Mouse (Mus musculus) heart, embryonic 13.5 days (tissue): ENCODE data around the gene Nlrp10. TPM values are rescaled to one million over a fixed set of nuclear protein-coding genes. Genes with fewer than 3 reads are reported as not detected.

ENCODE experiments used
- ATAC-seq: fragments of 200-750 bp; cut with Nextera tagmentation; 2 replicates; pipeline ENCODE4 v1.8.0; 2017; ENCODE audit warnings: moderate TSS enrichment; ENCODE audit not compliant: insufficient number of reproducible peaks, low FRiP score, low TSS enrichment; ENCODE audit errors: extremely low read depth
- H3K27ac ChIP-seq: fragments of 300-500 bp; sonication (generic); replicated peaks from 2 replicates; pipeline ENCODE4 v1.5.1; 2015; ENCODE audit warnings: moderate library complexity, mild to moderate bottlenecking, inconsistent platforms
- H3K27me3 ChIP-seq: fragments of 300-500 bp; sonication (generic); replicated peaks from 2 replicates; pipeline ENCODE4 v1.6.1; 2015; ENCODE audit warnings: mild to moderate bottlenecking, inconsistent platforms
- H3K36me3 ChIP-seq: fragments of 300-500 bp; sonication (generic); 2 replicates; pipeline ENCODE4 v1.6.1; 2015; ENCODE audit warnings: mild to moderate bottlenecking, inconsistent platforms
- H3K4me1 ChIP-seq: fragments of 300-500 bp; sonication (generic); 2 replicates; pipeline ENCODE4 v1.6.1; 2015; ENCODE audit warnings: inconsistent platforms
- H3K4me2 ChIP-seq: fragments of 300-500 bp; sonication (generic); 2 replicates; pipeline ENCODE4 v1.6.1; 2015; ENCODE audit warnings: inconsistent platforms, mild to moderate bottlenecking, moderate library complexity
- H3K4me3 ChIP-seq: fragments of 300-500 bp; sonication (generic); 2 replicates; pipeline ENCODE4 v1.5.1; 2015; ENCODE audit warnings: moderate library complexity, mild to moderate bottlenecking, inconsistent platforms
- H3K9ac ChIP-seq: fragments of 300-500 bp; sonication (generic); 2 replicates; pipeline ENCODE4 v1.6.1; 2015; ENCODE audit warnings: inconsistent platforms, mild to moderate bottlenecking, moderate library complexity
- H3K9me3 ChIP-seq: fragments of 300-500 bp; sonication (generic); 2 replicates; pipeline ENCODE4 v1.6.1; 2016; ENCODE audit warnings: inconsistent platforms
- WGBS: fragments of 180-500 bp; shearing (Covaris S2); methylation state at CpG from one replicate; pipeline ENCODE4 v1.1.7; 2015; ENCODE audit warnings: mixed read lengths; 5-methylcytosine and 5-hydroxymethylcytosine counted together
- polyA plus RNA-seq: library from polyadenylated mRNA; unstranded; fragments of >200 nt; fragmentation: Nextera tagmentation; extraction: Ambion mirVana; gene quantifications from 2 replicates; pipeline ENCODE4 v1.2.1, GENCODE M21; 2015

The Nlrp10 gene
- polyA plus RNA-seq, 1 experiment from 2014 or later: 9.0 TPM

DNA sequence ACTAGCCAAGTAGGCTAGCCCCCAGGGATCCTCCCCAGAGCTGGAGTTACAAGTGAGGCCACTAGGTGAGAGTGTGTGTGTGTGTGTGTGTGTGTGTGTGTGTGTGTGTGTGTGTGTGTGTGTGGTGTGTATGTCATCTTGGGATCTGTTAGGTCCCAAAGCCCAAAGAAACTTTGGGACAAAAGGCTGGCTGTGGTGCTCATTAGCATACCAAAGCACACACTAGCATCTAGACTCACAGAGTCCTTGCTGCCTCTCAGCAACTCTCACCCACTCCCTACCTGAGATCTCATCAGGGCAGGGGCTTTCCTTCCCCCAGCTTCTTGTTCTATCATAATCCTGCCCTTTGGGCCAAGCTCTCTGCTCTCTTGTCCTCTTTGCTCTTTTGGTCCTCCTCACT, 18.6 kb upstream of the Nlrp10 start:
- H3K4me3 ChIP-seq: no peak overlapping the region
- H3K9ac ChIP-seq: no peak overlapping the region
- H3K4me1 ChIP-seq: peaks cover 13% of the 10 kb centered on the region
- peaks cover 59% of the 10 kb centered on the region for H3K27me3 ChIP-seq
- no peaks in the 10 kb centered on the region for H3K9me3 ChIP-seq
- ATAC-seq: no peak
- H3K4me2 ChIP-seq: no peak overlapping the region
- H3K27ac ChIP-seq: no peak overlapping the region
- peaks cover 24% of the 10 kb centered on the region for H3K36me3 ChIP-seq

DNA sequence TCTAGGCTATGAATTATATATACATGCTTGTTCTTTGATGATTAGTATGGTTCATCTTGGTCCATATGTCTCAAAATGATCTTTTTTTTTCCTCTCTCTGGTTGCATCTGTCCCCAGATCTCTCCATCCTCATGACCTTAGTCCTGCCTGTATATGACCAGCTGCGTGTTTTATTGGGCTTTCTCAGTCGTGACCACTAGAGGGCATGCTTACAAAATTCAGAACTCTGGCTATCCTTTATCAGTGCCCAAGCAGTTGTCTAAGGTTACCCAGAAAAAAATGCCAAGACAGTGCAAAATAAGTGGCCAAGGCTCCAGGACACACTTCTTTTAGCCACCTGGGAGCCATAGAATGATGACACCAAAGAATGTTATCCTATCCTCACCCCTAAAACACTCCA, 14.0 kb upstream of the Nlrp10 start:
- peaks cover 12% of the 10 kb centered on the region for H3K27me3 ChIP-seq
- no peaks in the 10 kb centered on the region for H3K9me3 ChIP-seq
- H3K27ac ChIP-seq: no peak overlapping the region
- no peak for ATAC-seq
- H3K4me3 ChIP-seq: no peak overlapping the region
- no peak overlapping the region for H3K4me2 ChIP-seq
- H3K36me3 ChIP-seq: peaks cover 69% of the 10 kb centered on the region
- 1% methylated on average over 2 of the region's 2 CpGs for WGBS
- no peak overlapping the region for H3K9ac ChIP-seq
- H3K4me1 ChIP-seq: no peaks in the 10 kb centered on the region

DNA sequence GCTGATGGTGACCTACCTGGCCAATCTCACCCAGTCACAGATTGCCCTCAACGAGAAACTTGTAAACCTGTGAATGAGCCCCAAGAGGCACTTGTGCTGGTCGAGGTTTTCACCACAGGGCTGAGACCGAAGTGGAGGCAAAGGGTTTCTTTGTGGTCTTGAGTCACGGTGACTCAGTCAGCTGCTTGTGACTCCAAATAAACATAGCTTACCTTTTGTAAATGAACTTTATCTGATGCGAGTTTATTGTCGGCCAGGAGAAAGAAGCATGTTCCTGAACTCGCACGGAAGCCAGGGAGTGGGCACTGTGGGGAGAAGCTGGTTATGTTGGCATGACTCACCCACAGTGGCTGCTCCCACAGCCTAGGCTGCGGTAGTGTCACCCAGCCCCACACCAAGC, 11.5 kb upstream of the Nlrp10 start:
- H3K36me3 ChIP-seq: peaks cover 92% of the 10 kb centered on the region
- ATAC-seq: no peak
- 86% methylated on average over 9 of the region's 9 CpGs for WGBS

DNA sequence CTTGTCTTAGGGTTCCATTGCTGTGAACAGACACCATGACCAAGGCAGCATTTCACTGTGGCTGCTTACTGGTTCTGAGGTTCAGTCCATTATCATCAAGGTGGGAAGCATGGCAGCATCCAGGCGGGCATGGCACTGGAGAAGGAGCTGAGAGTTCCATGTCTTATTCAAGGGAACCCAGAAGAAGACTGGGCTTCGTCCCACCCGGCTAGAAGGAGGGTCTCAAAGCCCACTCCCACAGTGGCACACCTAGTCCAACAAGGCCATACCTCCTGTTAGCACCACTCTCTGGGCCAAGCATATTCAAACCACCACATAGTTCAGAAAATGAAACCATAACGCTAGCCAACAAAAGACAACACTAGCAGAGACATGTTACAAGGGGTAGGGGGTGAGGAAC, 6.6 kb upstream of the Nlrp10 start:
- Histone ChIP-seq H3K9ac (no peak overlapping the region), H3K27me3 (no peaks in the 10 kb centered on the region), H3K36me3 (peaks cover 55% of the 10 kb centered on the region), H3K4me3 (no peak overlapping the region), H3K4me1 (peaks cover 19% of the 10 kb centered on the region), H3K27ac (no peak overlapping the region), H3K4me2 (no peak overlapping the region), H3K9me3 (no peaks in the 10 kb centered on the region)
- WGBS: 92% methylated on average over 4 of the region's 4 CpGs
- ATAC-seq: no peak

More for the DNA sequence above, 11.5 kb upstream of the Nlrp10 start:
- H3K9ac ChIP-seq: no peak overlapping the region
- no peaks in the 10 kb centered on the region for H3K9me3 ChIP-seq
- no peak overlapping the region for H3K4me3 ChIP-seq
- no peak overlapping the region for H3K4me2 ChIP-seq
- no peaks in the 10 kb centered on the region for H3K27me3 ChIP-seq
- peaks cover 1% of the 10 kb centered on the region; the same call in 1 of the 2 replicates for H3K4me1 ChIP-seq
- H3K27ac ChIP-seq: no peak overlapping the region

DNA sequence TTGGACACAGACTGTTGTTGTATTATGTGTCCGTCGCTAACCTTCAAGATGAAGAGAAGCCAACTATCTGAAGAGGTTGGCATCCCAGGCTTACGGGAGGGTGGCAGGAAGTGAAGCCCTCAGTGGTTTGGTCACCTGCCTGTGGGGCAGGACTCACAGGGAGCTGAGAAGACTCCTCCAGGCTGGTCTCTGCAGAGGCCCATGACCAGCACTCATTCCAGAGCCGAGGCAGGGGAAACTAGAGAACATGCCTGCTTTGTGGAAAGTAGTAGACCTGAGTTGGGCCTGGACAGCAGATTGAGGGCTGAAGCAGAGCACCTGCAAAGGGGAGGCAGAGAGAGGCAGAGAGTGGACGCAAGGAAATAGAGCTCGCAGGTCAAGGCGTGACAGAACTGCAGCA, 5.4 kb upstream of the Nlrp10 start:
- Histone ChIP-seq H3K36me3 (peaks cover 43% of the 10 kb centered on the region), H3K4me2 (peak overlapping the region; percentile 93), H3K4me3 (peak overlapping the region; percentile 97), H3K4me1 (peaks cover 19% of the 10 kb centered on the region), H3K9ac (peak overlapping the region; percentile 98), H3K27ac (no peak overlapping the region), H3K9me3 (no peaks in the 10 kb centered on the region), H3K27me3 (no peaks in the 10 kb centered on the region)
- 76% methylated on average over 7 of the region's 7 CpGs for WGBS
- no peak for ATAC-seq

DNA sequence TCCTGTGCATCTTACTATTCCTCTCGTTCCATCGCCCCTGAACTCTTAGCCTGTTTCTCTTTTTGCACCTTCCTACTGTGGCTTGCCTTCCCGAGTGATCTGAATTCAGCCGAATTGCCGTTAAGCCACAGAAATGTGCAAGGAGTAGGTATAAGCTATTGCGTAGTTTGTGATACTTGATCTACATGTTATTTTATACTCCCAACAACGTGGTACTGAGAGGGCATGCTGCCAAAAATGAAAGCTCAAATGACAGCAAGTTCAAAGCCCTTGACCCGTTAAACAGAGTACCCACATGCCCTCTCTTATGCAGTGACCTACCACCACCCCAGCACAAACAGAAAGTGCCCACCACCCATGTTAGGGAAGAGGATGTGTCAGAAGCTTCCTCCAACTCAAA, 4.9 kb upstream of the Nlrp10 start:
- peaks cover 38% of the 10 kb centered on the region for H3K36me3 ChIP-seq
- 6% methylated on average over 8 of the region's 8 CpGs for WGBS
- H3K4me2 ChIP-seq: peak overlapping the region; percentile 93
- H3K9me3 ChIP-seq: no peaks in the 10 kb centered on the region
- peak overlapping the region; percentile 80 for H3K27ac ChIP-seq
- H3K4me1 ChIP-seq: peaks cover 19% of the 10 kb centered on the region
- no peak for ATAC-seq
- peak overlapping the region; percentile 98 for H3K9ac ChIP-seq
- H3K4me3 ChIP-seq: peak overlapping the region; percentile 97
- no peaks in the 10 kb centered on the region for H3K27me3 ChIP-seq

DNA sequence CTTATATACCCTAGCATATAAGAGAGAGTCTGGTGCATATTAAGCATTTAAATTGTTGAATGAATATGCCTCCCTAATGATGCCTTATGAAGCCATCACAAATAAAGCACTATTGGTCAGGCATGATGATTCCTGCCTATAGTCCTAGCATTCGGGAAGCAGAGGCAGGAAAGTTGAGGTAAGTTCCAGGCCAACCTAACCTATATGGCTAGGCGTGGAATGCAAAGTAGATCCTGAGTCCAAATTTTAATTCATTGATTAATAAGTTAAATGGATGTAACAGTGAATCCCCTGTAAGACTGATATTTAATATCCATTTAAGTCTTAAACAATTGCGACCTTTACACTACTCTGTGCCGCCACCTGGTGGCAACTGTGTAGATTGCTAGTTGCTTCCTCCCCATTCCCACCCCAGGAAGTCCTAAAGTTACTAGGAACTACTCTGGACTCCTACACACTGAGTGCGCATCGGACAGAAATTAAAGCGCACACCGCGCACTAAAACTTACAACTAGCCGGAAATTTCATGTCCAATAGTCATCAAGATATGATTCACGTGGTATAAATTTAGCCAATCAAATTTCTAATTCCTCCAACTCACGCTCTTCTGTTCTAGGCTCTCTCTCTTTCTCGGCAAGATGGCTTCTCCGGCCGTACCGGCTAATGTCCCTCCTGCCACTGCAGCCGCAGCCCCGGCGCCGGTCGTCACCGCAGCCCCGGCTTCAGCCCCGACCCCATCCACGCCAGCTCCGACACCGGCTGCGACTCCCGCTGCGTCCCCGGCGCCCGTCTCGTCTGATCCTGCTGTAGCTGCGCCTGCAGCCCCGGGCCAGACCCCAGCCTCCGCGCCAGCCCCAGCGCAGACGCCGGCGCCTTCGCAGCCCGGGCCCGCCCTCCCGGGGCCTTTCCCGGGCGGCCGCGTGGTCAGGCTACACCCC, 4.1 kb upstream of the Nlrp10 start, which contains the start of gene Eif3f:
Gene Eif3f (plus strand): TSS at position 624 of the 938 bp plus-strand sequence.
- peaks cover 19% of the 10 kb centered on the region for H3K4me1 ChIP-seq
- peak within 1 kb of the TSS; percentile 93 for H3K4me2 ChIP-seq
- H3K27ac ChIP-seq: peak within 1 kb of the TSS; percentile 80
- H3K9me3 ChIP-seq: no peaks in the 10 kb centered on the region
- H3K9ac ChIP-seq: peak within 1 kb of the TSS; percentile 98
- 2% methylated on average over 50 of the region's 50 CpGs for WGBS
- peak within 1 kb of the TSS; percentile 97 for H3K4me3 ChIP-seq
- peaks cover 30% of the 10 kb centered on the region for H3K36me3 ChIP-seq
- H3K27me3 ChIP-seq: no peaks in the 10 kb centered on the region
- peak; percentile 92 for ATAC-seq

DNA sequence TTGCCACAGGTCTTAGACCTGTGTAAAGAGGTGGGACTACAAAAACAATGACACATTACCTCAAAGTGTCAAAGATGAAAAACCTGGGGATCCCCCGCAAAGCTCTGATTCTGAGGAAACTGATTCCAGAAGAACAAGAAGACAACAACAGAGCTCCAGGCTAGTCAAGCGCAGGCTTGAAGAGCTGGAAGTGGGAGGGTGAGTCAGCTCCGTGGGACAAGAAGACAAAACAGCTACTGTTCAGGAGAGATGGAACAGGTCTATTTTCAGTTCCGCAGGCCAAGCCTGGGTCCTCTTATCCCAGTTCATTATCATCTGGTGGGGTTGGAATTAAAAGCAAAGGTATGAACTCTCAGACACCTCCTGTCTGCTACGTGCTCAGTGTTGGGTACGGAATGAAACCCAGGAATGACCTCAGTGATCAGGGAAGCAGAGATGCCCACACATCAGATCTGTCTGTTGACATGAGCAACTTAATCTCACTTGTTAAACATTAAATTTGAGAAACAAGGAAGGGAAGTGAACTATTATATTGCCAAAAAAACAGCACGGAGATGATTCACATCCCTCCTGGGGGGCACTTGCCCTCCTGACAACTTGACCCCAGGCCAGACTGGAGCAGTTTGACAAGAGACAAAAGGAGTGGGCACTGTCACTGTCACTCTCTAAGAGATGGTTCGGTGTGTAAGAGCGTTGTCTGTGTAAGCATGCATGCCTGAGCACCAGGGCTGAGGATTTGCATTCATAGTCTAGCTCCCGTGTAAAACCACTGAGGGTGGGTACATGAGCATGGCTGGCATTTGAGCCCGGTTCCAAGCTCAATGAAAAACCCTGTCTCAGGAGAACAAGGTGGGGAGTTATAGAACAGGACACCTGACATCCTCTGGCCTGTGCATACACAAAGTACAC, 1.4 kb downstream of the Nlrp10 start:
- H3K4me2 ChIP-seq: peak overlapping the region; percentile 60
- no peaks in the 10 kb centered on the region for H3K9me3 ChIP-seq
- H3K4me3 ChIP-seq: peak overlapping the region; percentile 44; the same call in 1 of the 2 replicates
- peaks cover 9% of the 10 kb centered on the region; the same call in 1 of the 2 replicates for H3K36me3 ChIP-seq
- no peak overlapping the region for H3K27ac ChIP-seq
- no peaks in the 10 kb centered on the region for H3K27me3 ChIP-seq
- WGBS: 61% methylated on average over 11 of the region's 11 CpGs
- no peak overlapping the region; the same call in 1 of the 2 replicates for H3K9ac ChIP-seq
- no peak for ATAC-seq
- peaks cover 7% of the 10 kb centered on the region; the same call in 1 of the 2 replicates for H3K4me1 ChIP-seq

DNA sequence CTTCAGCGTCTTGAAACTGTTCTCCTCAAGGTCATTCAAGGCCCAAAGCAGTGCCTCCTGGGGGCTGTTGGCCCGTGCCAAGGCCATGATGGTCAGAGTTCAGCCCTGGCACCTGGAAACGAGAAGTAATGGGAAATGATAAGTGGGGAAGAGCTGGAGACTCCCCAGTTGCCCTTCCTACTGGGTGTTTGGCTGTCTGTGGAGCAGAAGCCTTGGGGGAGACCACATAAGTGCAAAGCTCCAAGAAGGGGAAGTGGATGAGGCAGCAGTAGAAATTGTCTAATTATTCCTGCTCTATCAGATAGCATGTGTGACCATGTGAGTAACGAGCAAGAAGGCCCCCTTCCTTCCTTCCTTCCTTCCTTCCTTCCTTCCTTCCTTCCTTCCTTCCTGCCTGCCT, 2.9 kb downstream of the Nlrp10 start:
- Histone ChIP-seq H3K27me3 (no peaks in the 10 kb centered on the region), H3K4me1 (peaks cover 7% of the 10 kb centered on the region; the same call in 1 of the 2 replicates)
- 60% methylated on average over 4 of the region's 4 CpGs for WGBS

DNA sequence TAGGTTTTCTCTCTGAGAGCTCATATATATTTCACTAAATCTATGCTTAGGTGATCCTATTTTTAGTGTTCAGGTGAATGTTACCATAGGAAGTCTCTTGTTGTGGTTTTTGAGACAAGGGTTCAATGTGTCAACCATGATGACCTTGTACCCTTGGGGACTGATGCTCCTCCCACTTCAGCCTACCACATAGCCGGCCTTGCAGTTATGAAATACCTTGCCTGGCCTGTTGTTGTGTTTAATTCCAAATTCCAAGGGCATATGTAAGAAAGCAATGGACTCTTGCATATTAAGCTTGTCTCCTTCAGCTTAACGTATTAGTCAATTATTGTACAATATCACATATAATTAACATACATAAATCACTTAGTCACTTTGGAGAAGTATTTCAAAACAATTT, 26.0 kb downstream of the Nlrp10 start:
- Histone ChIP-seq H3K27me3 (no peaks in the 10 kb centered on the region), H3K36me3 (no peaks in the 10 kb centered on the region), H3K9me3 (no peaks in the 10 kb centered on the region), H3K4me1 (no peaks in the 10 kb centered on the region), H3K4me3 (no peak overlapping the region), H3K27ac (no peak overlapping the region), H3K9ac (no peak overlapping the region), H3K4me2 (no peak overlapping the region)
- no peak for ATAC-seq
- WGBS: 64% methylated on average over 2 of the region's 2 CpGs

More for the DNA sequence above, 2.9 kb downstream of the Nlrp10 start:
- no peak overlapping the region for H3K9ac ChIP-seq
- H3K4me2 ChIP-seq: no peak overlapping the region
- ATAC-seq: no peak
- no peak overlapping the region for H3K4me3 ChIP-seq
- no peak overlapping the region for H3K27ac ChIP-seq
- no peaks in the 10 kb centered on the region for H3K9me3 ChIP-seq
- H3K36me3 ChIP-seq: peaks cover 9% of the 10 kb centered on the region; the same call in 1 of the 2 replicates

DNA sequence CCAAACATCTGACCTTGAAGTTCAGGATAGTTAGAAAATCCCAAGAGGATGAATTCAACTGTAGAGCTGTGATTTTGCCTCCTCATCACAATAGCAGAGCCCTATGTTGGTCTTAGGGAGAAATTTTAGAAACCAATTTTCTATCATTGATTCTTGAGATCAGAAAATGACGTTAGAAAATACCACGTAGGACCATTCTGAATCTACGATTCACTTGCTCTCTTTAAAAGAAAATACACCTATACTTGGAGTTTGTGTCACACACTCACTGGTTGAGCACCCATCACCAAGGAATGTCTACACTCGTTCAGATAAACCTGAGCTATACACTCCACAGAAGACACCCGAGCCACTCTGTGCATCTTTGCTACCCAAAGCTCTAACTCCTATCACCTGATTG, 35.7 kb downstream of the Nlrp10 start, which contains the start of gene Olfr519:
Gene Olfr519 (minus strand): TSS at position 101 of the 400 bp plus-strand sequence.
- no peaks in the 10 kb centered on the region for H3K36me3 ChIP-seq
- H3K4me3 ChIP-seq: no peak within 1 kb of the TSS
- H3K9me3 ChIP-seq: no peaks in the 10 kb centered on the region
- no peaks in the 10 kb centered on the region for H3K27me3 ChIP-seq
- no peak for ATAC-seq
- H3K4me2 ChIP-seq: no peak within 1 kb of the TSS
- 68% methylated on average over 5 of the region's 5 CpGs for WGBS
- H3K27ac ChIP-seq: no peak within 1 kb of the TSS
- no peaks in the 10 kb centered on the region for H3K4me1 ChIP-seq
- H3K9ac ChIP-seq: no peak within 1 kb of the TSS
